Mouse (Mus musculus): ENCODE data around the gene Krt27. TPM values are rescaled to one million over a fixed set of nuclear protein-coding genes. Genes with fewer than 3 reads are reported as not detected.

Gene Krt27
- total RNA-seq, 2 experiments from 2014 or later = not detected

- intact Hi-C loops (cut with DNase I) = no loop called here
- no peak for DNase-seq (ENCODE audit: low spot score in 2 of 2)
Measured at GRCm38 (mm10) chr11:99339299-99339847, 11.5 kb downstream of the Krt27 start.

- DNase-seq (ENCODE audit: low spot score in 2 of 2) = no peak
Measured at GRCm38 (mm10) chr11:99337866-99338265, 13.0 kb downstream of the Krt27 start, which contains the start of gene Krt26. Gene Krt26 (minus strand): TSS chr11:99337966.

GRCm38 (mm10) chr11:99333426-99333825 is 17.5 kb downstream of the Krt27 start:
- intact Hi-C loops (cut with DNase I) = no loop called here
- DNase-seq (ENCODE audit: low spot score in 2 of 2) = peak; percentile 24 to 74

More at GRCm38 (mm10) chr11:99337866-99338265, 13.0 kb downstream of the Krt27 start, which contains the start of gene Krt26:
- intact Hi-C loops (cut with DNase I) = no loop called here

- intact Hi-C loops (cut with DNase I) = no loop called here
- DNase-seq (ENCODE audit: low spot score in 2 of 2) = no peak
Measured at GRCm38 (mm10) chr11:99329655-99330054, 21.2 kb downstream of the Krt27 start.

- DNase-seq (ENCODE audit: low spot score in 2 of 2) = no peak
- intact Hi-C loops (cut with DNase I) = no loop called here
Measured at GRCm38 (mm10) chr11:99322851-99323250, 28.1 kb downstream of the Krt27 start, which contains the start of gene Krt25. Gene Krt25 (minus strand): TSS chr11:99322951.

GRCm38 (mm10) chr11:99321094-99321493 is 29.8 kb downstream of the Krt27 start:
- intact Hi-C loops (cut with DNase I) = no loop called here
- DNase-seq (ENCODE audit: low spot score in 2 of 2) = no peak

- DNase-seq (ENCODE audit: low spot score in 2 of 2) = no peak
- intact Hi-C loops (cut with DNase I) = no loop called here
Measured at GRCm38 (mm10) chr11:99319127-99319526, 31.8 kb downstream of the Krt27 start.

- intact Hi-C loops (cut with DNase I) = no loop called here
- DNase-seq (ENCODE audit: low spot score in 2 of 2) = no peak
Measured at GRCm38 (mm10) chr11:99316543-99316942, 34.4 kb downstream of the Krt27 start.

- no peak for DNase-seq (ENCODE audit: low spot score in 2 of 2)
- intact Hi-C loops (cut with DNase I) = loop anchor here (5.0 kb wide), 1 partner anchor 33 kb away; no protein-coding TSS in a partner anchor
Measured at GRCm38 (mm10) chr11:99314594-99314993, 36.3 kb downstream of the Krt27 start.

GRCm38 (mm10) chr11:99310882-99311281 is 40.0 kb downstream of the Krt27 start:
- DNase-seq (ENCODE audit: low spot score in 2 of 2) = peak in 1 of 2 experiments; percentile 11
- intact Hi-C loops (cut with DNase I) = loop anchor here (2.0 to 5.0 kb wide), 3 partner anchors 36 to 988 kb away; no protein-coding TSS in a partner anchor

- intact Hi-C loops (cut with DNase I) = loop anchor here (2.0 kb wide), 1 partner anchor 119 kb away; no protein-coding TSS in a partner anchor
- DNase-seq (ENCODE audit: low spot score in 2 of 2) = peak; percentile 52 to 71
Measured at GRCm38 (mm10) chr11:99307579-99307978, 43.3 kb downstream of the Krt27 start.

Other genes with a start within 250 kb of the Krt27 start
- under 1 TPM in 1 of 2 experiments, not detected in 1; 0.16 TPM for gene Ccr7, start 196.0 kb downstream of the Krt27 start, total RNA-seq (2021)
- gene Smarce1, start 120.1 kb downstream of the Krt27 start, total RNA-seq (2021) = 10 to 100 TPM; 56.0 to 59.7 TPM
- gene Krt222, start 107.0 kb downstream of the Krt27 start, total RNA-seq (2021) = 10 to 100 TPM; 26.3 to 27.0 TPM
- not detected for gene Krt24, start 65.8 kb downstream of the Krt27 start, total RNA-seq (2021)
- gene Krt25, start 28.2 kb downstream of the Krt27 start, total RNA-seq (2021) = not detected
- not detected for gene Krt26, start 13.1 kb downstream of the Krt27 start, total RNA-seq (2021)
- under 1 TPM in 1 of 2 experiments, not detected in 1; 0.34 TPM for gene Krt28, start 23.8 kb upstream of the Krt27 start, total RNA-seq (2021)
- 10 to 100 TPM; 10.6 to 11.7 TPM for gene Krt10, start 38.3 kb upstream of the Krt27 start, total RNA-seq (2021)
- gene Krt12, start 71.2 kb upstream of the Krt27 start, total RNA-seq (2021) = 10 to 100 TPM; 10.3 TPM
- gene Krt20, start 87.0 kb upstream of the Krt27 start, total RNA-seq (2021) = not detected
- gene Krt23, start 142.0 kb upstream of the Krt27 start, total RNA-seq (2021) = not detected
- not detected for gene Krt39, start 170.2 kb upstream of the Krt27 start, total RNA-seq (2021)
- not detected for gene Krt40, start 192.1 kb upstream of the Krt27 start, total RNA-seq (2021)
- gene Krtap3-3, start 199.8 kb upstream of the Krt27 start, total RNA-seq (2021) = not detected
- gene Krtap3-2, start 205.7 kb upstream of the Krt27 start, total RNA-seq (2021) = not detected
- gene Gm11939, start 208.4 kb upstream of the Krt27 start, total RNA-seq (2021) = not detected
- not detected for gene Krtap3-1, start 215.5 kb upstream of the Krt27 start, total RNA-seq (2021)
- gene Krtap1-5, start 229.9 kb upstream of the Krt27 start, total RNA-seq (2021) = not detected
- gene Krtap1-4, start 232.6 kb upstream of the Krt27 start, total RNA-seq (2021) = not detected
- not detected for gene Krtap1-3, start 240.2 kb upstream of the Krt27 start, total RNA-seq (2021)
- not detected for gene Krtap9-3, start 247.0 kb upstream of the Krt27 start, total RNA-seq (2021)

Measured in left cerebral cortex, postnatal 25 days (tissue).